Mouse (Mus musculus) hindbrain, embryonic 13.5 days (tissue): ENCODE data around the gene Mecom. TPM values are rescaled to one million over a fixed set of nuclear protein-coding genes. Genes with fewer than 3 reads are reported as not detected.

ENCODE experiments used
- ATAC-seq: fragments of 200-750 bp; cut with Nextera tagmentation; 2 replicates; pipeline ENCODE4 v1.8.0; 2017; ENCODE audit warnings: moderate TSS enrichment; ENCODE audit not compliant: low FRiP score
- H3K27ac ChIP-seq: fragments of 300-500 bp; sonication (generic); 2 replicates; pipeline ENCODE4 v1.5.1; 2015; ENCODE audit warnings: inconsistent platforms, mild to moderate bottlenecking, moderate library complexity
- H3K27me3 ChIP-seq: fragments of 300-500 bp; sonication (generic); 2 replicates; pipeline ENCODE4 v1.6.1; 2015; ENCODE audit warnings: mild to moderate bottlenecking, inconsistent platforms
- H3K36me3 ChIP-seq: fragments of 300-500 bp; sonication (generic); 2 replicates; pipeline ENCODE4 v1.6.1; 2015; ENCODE audit warnings: mild to moderate bottlenecking, inconsistent platforms
- H3K4me1 ChIP-seq: fragments of 300-500 bp; sonication (generic); replicated peaks from 2 replicates; pipeline ENCODE4 v1.6.1; 2015; ENCODE audit warnings: inconsistent platforms
- H3K4me2 ChIP-seq: fragments of 300-500 bp; sonication (generic); 2 replicates; pipeline ENCODE4 v1.6.1; 2015; ENCODE audit warnings: inconsistent platforms, mild to moderate bottlenecking, moderate library complexity
- H3K4me3 ChIP-seq: fragments of 300-500 bp; sonication (generic); 2 replicates; pipeline ENCODE4 v1.5.1; 2015; ENCODE audit warnings: mild to moderate bottlenecking, inconsistent platforms
- H3K9ac ChIP-seq: fragments of 300-500 bp; sonication (generic); 2 replicates; pipeline ENCODE4 v1.6.1; 2015; ENCODE audit warnings: mild to moderate bottlenecking, inconsistent platforms
- H3K9me3 ChIP-seq: fragments of 300-500 bp; sonication (generic); 2 replicates; pipeline ENCODE4 v1.6.1; 2016; ENCODE audit warnings: inconsistent platforms
- WGBS: fragments of 180-500 bp; shearing (Covaris S2); methylation state at CpG from one replicate; pipeline ENCODE4 v1.1.7; 2015; 5-methylcytosine and 5-hydroxymethylcytosine counted together
- polyA plus RNA-seq: library from polyadenylated mRNA; unstranded; fragments of >200 nt; fragmentation: Nextera tagmentation; extraction: Ambion mirVana; gene quantifications from 2 replicates; pipeline ENCODE4 v1.2.1, GENCODE M21; 2015

Gene Mecom
- polyA plus RNA-seq, 1 experiment from 2014 or later, result 12.3 TPM

- 77% methylated on average over 5 of the region's 5 CpGs for WGBS
- ATAC-seq, result no peak
Measured at GRCm38 (mm10) chr3:30361190-30361589, 186.6 kb downstream of the Mecom start.

DNA sequence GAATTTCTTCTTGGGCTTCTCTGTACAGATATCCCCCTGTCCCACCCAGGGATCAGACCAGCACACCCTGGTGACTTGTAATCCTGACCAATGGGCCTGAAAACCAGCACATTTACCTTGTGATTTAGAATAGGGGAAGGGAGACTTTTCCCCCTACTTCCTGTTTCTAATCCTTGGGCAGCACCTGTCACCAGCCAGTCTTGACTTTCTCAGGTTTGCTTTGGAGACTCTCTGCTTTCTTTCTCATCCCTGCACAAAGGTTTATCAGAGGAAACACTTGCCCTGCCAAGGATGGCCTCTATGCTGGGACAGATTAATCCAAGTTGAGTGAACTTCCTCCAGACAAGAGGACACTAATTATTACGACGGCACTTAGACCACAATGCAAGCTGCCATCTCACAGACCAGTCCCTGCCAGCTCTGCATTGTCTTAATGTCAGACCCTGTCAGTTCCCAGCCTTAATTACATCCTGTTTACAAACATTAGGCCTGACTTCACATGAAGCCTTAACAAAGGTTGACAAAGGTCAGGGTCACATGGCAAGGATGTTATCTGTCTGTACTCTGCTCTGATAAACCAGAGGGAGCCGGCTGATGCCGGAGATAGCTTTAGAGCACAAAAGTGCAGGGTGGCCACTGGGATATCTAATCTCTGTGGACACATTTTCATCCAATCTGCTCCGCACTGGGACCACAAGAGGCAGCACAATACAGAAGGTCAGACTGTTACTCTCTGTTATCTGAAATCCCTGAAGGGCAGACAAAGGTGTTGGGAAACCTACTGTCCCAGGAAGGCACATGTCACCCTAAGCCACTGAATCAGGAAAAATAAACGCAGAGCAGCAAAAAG lies 193.7 kb downstream of the Mecom start:
- 51% methylated on average over 6 of the region's 6 CpGs for WGBS
- no peak for ATAC-seq
- H3K27ac ChIP-seq, result no peak overlapping the region

More at GRCm38 (mm10) chr3:30361190-30361589, 186.6 kb downstream of the Mecom start:
- H3K4me1 ChIP-seq, result 0 out of 2 replicates have a peak, but pooled peaks cover 7% of the 10 kb centered on the region
- H3K9ac ChIP-seq, result no peak overlapping the region
- H3K27ac ChIP-seq, result no peak overlapping the region
- H3K9me3 ChIP-seq, result no peaks in the 10 kb centered on the region
- H3K4me3 ChIP-seq, result no peak overlapping the region
- no peak overlapping the region for H3K4me2 ChIP-seq
- H3K36me3 ChIP-seq, result no peaks in the 10 kb centered on the region
- H3K27me3 ChIP-seq, result no peaks in the 10 kb centered on the region

GRCm38 (mm10) chr3:30349279-30349678 lies 198.5 kb downstream of the Mecom start:
- H3K27ac ChIP-seq, result no peak overlapping the region
- H3K4me2 ChIP-seq, result no peak overlapping the region
- no peak overlapping the region for H3K4me3 ChIP-seq
- peaks cover 8% of the 10 kb centered on the region; the same call in 1 of the 2 replicates for H3K4me1 ChIP-seq
- no peaks in the 10 kb centered on the region for H3K36me3 ChIP-seq
- H3K27me3 ChIP-seq, result 0 out of 2 replicates have a peak, but pooled peaks cover 3% of the 10 kb centered on the region
- H3K9me3 ChIP-seq, result no peaks in the 10 kb centered on the region
- WGBS, result 32% methylated on average over 7 of the region's 7 CpGs
- no peak for ATAC-seq
- H3K9ac ChIP-seq, result no peak overlapping the region

More for the DNA sequence above, 193.7 kb downstream of the Mecom start:
- peaks cover 10% of the 10 kb centered on the region; the same call in 1 of the 2 replicates for H3K4me1 ChIP-seq
- H3K4me2 ChIP-seq, result no peak overlapping the region
- H3K27me3 ChIP-seq, result 0 out of 2 replicates have a peak, but pooled peaks cover 4% of the 10 kb centered on the region
- no peaks in the 10 kb centered on the region for H3K9me3 ChIP-seq
- H3K36me3 ChIP-seq, result no peaks in the 10 kb centered on the region
- no peak overlapping the region for H3K9ac ChIP-seq
- no peak overlapping the region for H3K4me3 ChIP-seq

DNA sequence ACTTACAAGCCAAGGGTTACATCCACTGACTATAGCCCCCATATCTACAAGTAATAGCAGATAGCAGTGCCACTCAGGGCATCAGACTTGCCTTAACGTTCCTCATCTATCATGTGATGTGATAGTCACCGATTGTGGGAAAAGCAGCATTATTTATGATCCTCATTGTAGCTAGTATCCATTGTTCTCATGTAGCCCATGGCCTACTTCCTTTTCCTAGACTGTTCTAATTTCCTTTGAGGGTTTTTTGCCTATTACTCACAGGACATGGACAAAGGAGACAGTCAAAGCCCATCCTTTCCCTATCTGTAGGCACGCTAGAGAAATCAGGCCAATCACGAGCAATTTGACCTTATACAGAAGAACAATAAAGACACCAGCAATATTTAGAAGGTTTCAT lies 203.7 kb downstream of the Mecom start:
- ATAC-seq, result no peak
- H3K36me3 ChIP-seq, result no peaks in the 10 kb centered on the region
- H3K9ac ChIP-seq, result no peak overlapping the region
- no peaks in the 10 kb centered on the region for H3K9me3 ChIP-seq
- no peak overlapping the region for H3K4me3 ChIP-seq
- 0 out of 2 replicates have a peak, but pooled peaks cover 3% of the 10 kb centered on the region for H3K4me1 ChIP-seq
- H3K27me3 ChIP-seq, result 0 out of 2 replicates have a peak, but pooled peaks cover 3% of the 10 kb centered on the region
- no peak overlapping the region for H3K27ac ChIP-seq
- no peak overlapping the region for H3K4me2 ChIP-seq
- WGBS, result 83% methylated on average over 4 of the region's 4 CpGs

- no peak for ATAC-seq
- no peak overlapping the region for H3K9ac ChIP-seq
- no peaks in the 10 kb centered on the region for H3K4me1 ChIP-seq
- H3K36me3 ChIP-seq, result no peaks in the 10 kb centered on the region
- no peak overlapping the region for H3K4me2 ChIP-seq
- H3K27me3 ChIP-seq, result no peaks in the 10 kb centered on the region
- H3K27ac ChIP-seq, result no peak overlapping the region
- WGBS, result 90% methylated on average over 6 of the region's 6 CpGs
- no peaks in the 10 kb centered on the region for H3K9me3 ChIP-seq
- H3K4me3 ChIP-seq, result no peak overlapping the region
Measured at GRCm38 (mm10) chr3:30332337-30332736, 215.5 kb downstream of the Mecom start.

GRCm38 (mm10) chr3:30330476-30330875 lies 217.3 kb downstream of the Mecom start:
- H3K4me3 ChIP-seq, result no peak overlapping the region
- H3K9ac ChIP-seq, result no peak overlapping the region
- WGBS, result 86% methylated on average over 3 of the region's 3 CpGs
- H3K27me3 ChIP-seq, result peaks cover 3% of the 10 kb centered on the region; the same call in 1 of the 2 replicates
- no peak for ATAC-seq
- H3K4me2 ChIP-seq, result no peak overlapping the region
- H3K36me3 ChIP-seq, result no peaks in the 10 kb centered on the region
- H3K9me3 ChIP-seq, result no peaks in the 10 kb centered on the region
- no peaks in the 10 kb centered on the region for H3K4me1 ChIP-seq
- H3K27ac ChIP-seq, result no peak overlapping the region

GRCm38 (mm10) chr3:30330021-30330420 lies 217.8 kb downstream of the Mecom start:
- H3K27ac ChIP-seq, result no peak overlapping the region
- no peak overlapping the region for H3K4me2 ChIP-seq
- no peak overlapping the region for H3K4me3 ChIP-seq
- no peaks in the 10 kb centered on the region for H3K4me1 ChIP-seq
- no peak for ATAC-seq
- H3K9ac ChIP-seq, result no peak overlapping the region
- no peaks in the 10 kb centered on the region for H3K36me3 ChIP-seq
- H3K27me3 ChIP-seq, result peaks cover 3% of the 10 kb centered on the region; the same call in 1 of the 2 replicates
- WGBS, result 86% methylated on average over 3 of the region's 3 CpGs
- H3K9me3 ChIP-seq, result no peaks in the 10 kb centered on the region

DNA sequence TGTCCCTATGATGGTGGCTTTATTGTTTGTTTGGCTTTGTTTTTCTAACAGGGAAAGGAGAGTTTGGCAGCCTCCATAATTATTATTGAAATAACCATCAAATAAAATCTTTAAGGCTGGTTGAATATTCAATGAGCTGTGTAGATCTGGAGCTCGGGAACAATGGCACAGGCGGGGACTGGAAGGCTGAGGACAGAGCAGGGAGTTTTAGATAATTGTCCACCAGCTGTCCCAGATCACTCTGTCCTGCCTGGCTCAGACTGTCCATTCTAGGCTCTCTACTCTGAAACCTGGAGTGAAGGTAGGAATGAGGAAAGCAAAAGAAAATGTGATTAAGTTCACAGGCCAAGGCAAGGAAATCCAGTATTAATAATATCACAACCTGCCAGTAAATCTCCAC lies 232.9 kb downstream of the Mecom start:
- no peaks in the 10 kb centered on the region for H3K36me3 ChIP-seq
- H3K9me3 ChIP-seq, result no peaks in the 10 kb centered on the region
- H3K27me3 ChIP-seq, result no peaks in the 10 kb centered on the region
- H3K27ac ChIP-seq, result no peak overlapping the region
- H3K4me2 ChIP-seq, result no peak overlapping the region
- ATAC-seq, result no peak
- WGBS, result 18% methylated on average over 2 of the region's 2 CpGs
- peaks cover 18% of the 10 kb centered on the region; the same call in 1 of the 2 replicates for H3K4me1 ChIP-seq
- no peak overlapping the region for H3K9ac ChIP-seq
- H3K4me3 ChIP-seq, result no peak overlapping the region

GRCm38 (mm10) chr3:30308081-30308480 lies 239.7 kb downstream of the Mecom start:
- H3K4me2 ChIP-seq, result no peak overlapping the region
- H3K9ac ChIP-seq, result no peak overlapping the region
- H3K36me3 ChIP-seq, result no peaks in the 10 kb centered on the region
- H3K4me3 ChIP-seq, result no peak overlapping the region
- ATAC-seq, result no peak
- H3K27ac ChIP-seq, result no peak overlapping the region
- H3K27me3 ChIP-seq, result 0 out of 2 replicates have a peak, but pooled peaks cover 8% of the 10 kb centered on the region
- 63% methylated on average over 4 of the region's 4 CpGs for WGBS
- H3K9me3 ChIP-seq, result no peaks in the 10 kb centered on the region
- H3K4me1 ChIP-seq, result no peaks in the 10 kb centered on the region

- no peaks in the 10 kb centered on the region for H3K9me3 ChIP-seq
- no peaks in the 10 kb centered on the region for H3K4me1 ChIP-seq
- H3K9ac ChIP-seq, result no peak overlapping the region
- H3K27ac ChIP-seq, result no peak overlapping the region
- H3K4me3 ChIP-seq, result no peak overlapping the region
- 0 out of 2 replicates have a peak, but pooled peaks cover 9% of the 10 kb centered on the region for H3K27me3 ChIP-seq
- H3K4me2 ChIP-seq, result no peak overlapping the region
- no peaks in the 10 kb centered on the region for H3K36me3 ChIP-seq
- ATAC-seq, result no peak
- WGBS, result 92% methylated on average over 6 of the region's 6 CpGs
Measured at GRCm38 (mm10) chr3:30307601-30308000, 240.2 kb downstream of the Mecom start.

DNA sequence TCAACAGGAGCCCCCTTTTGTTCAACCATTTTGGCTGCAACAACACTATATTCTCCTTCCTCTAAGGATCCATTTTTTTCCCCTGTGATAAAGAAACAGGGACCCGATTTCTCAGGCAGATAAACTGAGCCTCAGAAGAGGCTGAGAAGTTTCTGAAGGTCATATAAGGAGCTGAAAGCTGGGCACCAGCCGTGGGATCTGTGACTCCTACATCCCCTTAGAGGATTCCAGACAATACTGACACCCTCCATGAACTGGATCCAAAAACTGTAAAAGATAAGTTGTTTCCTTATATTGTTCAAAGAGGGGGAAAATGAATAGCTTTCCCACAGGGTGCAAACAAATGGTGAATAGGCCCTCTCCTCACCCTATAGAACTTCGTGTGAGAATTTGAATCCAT lies 241.7 kb downstream of the Mecom start:
- H3K4me3 ChIP-seq, result no peak overlapping the region
- H3K4me1 ChIP-seq, result peaks cover 2% of the 10 kb centered on the region; the same call in 1 of the 2 replicates
- no peaks in the 10 kb centered on the region for H3K9me3 ChIP-seq
- no peak for ATAC-seq
- WGBS, result 55% methylated on average over 3 of the region's 3 CpGs
- H3K27ac ChIP-seq, result no peak overlapping the region
- no peaks in the 10 kb centered on the region for H3K36me3 ChIP-seq
- H3K27me3 ChIP-seq, result 0 out of 2 replicates have a peak, but pooled peaks cover 9% of the 10 kb centered on the region
- H3K4me2 ChIP-seq, result no peak overlapping the region
- no peak overlapping the region for H3K9ac ChIP-seq

- Histone ChIP-seq H3K4me1 (peaks cover 17% of the 10 kb centered on the region), H3K4me3 (no peak overlapping the region), H3K36me3 (no peaks in the 10 kb centered on the region), H3K9me3 (no peaks in the 10 kb centered on the region), H3K27me3 (0 out of 2 replicates have a peak, but pooled peaks cover 5% of the 10 kb centered on the region), H3K27ac (peak overlapping the region; percentile 10; the same call in 1 of the 2 replicates), H3K9ac (no peak overlapping the region), H3K4me2 (no peak overlapping the region)
- 30% methylated on average over 1 of the region's 1 CpGs for WGBS
- peak; percentile 49 for ATAC-seq
Measured at GRCm38 (mm10) chr3:30299460-30299859, 248.3 kb downstream of the Mecom start.
